Mouse (Mus musculus) embryonic facial prominence, embryonic 15.5 days (tissue): Measurements from ENCODE around the gene Timm29. TPM values are rescaled to one million over a fixed set of nuclear protein-coding genes. Genes with fewer than 3 reads are reported as not detected.

ENCODE experiments used
- ATAC-seq: fragments of 200-750 bp; cut with Nextera tagmentation; 2 replicates; pipeline ENCODE4 v1.8.0; 2017; ENCODE audit warnings: low read depth, moderate TSS enrichment; ENCODE audit not compliant: insufficient number of reproducible peaks, low FRiP score, low TSS enrichment
- H3K27ac ChIP-seq: fragments of 300-500 bp; sonication (generic); replicated peaks from 2 replicates; pipeline ENCODE4 v1.5.1; 2015; ENCODE audit warnings: mild to moderate bottlenecking, inconsistent platforms
- H3K27me3 ChIP-seq: fragments of 300-500 bp; sonication (generic); 2 replicates; pipeline ENCODE4 v1.6.1; 2015; ENCODE audit warnings: inconsistent platforms
- H3K36me3 ChIP-seq: fragments of 300-500 bp; sonication (generic); 2 replicates; pipeline ENCODE4 v1.6.1; 2015; ENCODE audit warnings: mild to moderate bottlenecking, inconsistent platforms
- H3K4me1 ChIP-seq: fragments of 300-500 bp; sonication (generic); 2 replicates; pipeline ENCODE4 v1.6.1; 2015; ENCODE audit warnings: inconsistent platforms
- H3K4me2 ChIP-seq: fragments of 300-500 bp; sonication (generic); replicated peaks from 2 replicates; pipeline ENCODE4 v1.6.1; 2015; ENCODE audit warnings: mild to moderate bottlenecking, inconsistent platforms
- H3K4me3 ChIP-seq: fragments of 300-500 bp; sonication (generic); replicated peaks from 2 replicates; pipeline ENCODE4 v1.5.1; 2015; ENCODE audit warnings: mild to moderate bottlenecking, inconsistent platforms
- H3K9ac ChIP-seq: fragments of 300-500 bp; sonication (generic); 2 replicates; pipeline ENCODE4 v1.6.1; 2015; ENCODE audit warnings: inconsistent platforms
- H3K9me3 ChIP-seq: fragments of 300-500 bp; sonication (generic); replicated peaks from 2 replicates; pipeline ENCODE4 v1.6.1; 2016; ENCODE audit warnings: inconsistent platforms
- WGBS: fragments of 180-500 bp; shearing (Covaris S2); methylation state at CpG from one replicate; pipeline ENCODE4 v1.1.7; 2015; 5-methylcytosine and 5-hydroxymethylcytosine counted together
- polyA plus RNA-seq: library from polyadenylated mRNA; unstranded; fragments of >200 nt; fragmentation: Nextera tagmentation; extraction: Ambion mirVana; gene quantifications from 2 replicates; pipeline ENCODE4 v1.2.1, GENCODE M21; 2015

Timm29 gene
- polyA plus RNA-seq, 1 experiment from 2014 or later: 34.6 TPM

- 0 out of 2 replicates have a peak, but pooled peaks cover 4% of the 10 kb centered on the region for H3K4me1 ChIP-seq
- no peak overlapping the region for H3K9ac ChIP-seq
- H3K4me3 ChIP-seq: no peak overlapping the region
- 86% methylated on average over 4 of the region's 4 CpGs for WGBS
- no peak overlapping the region for H3K27ac ChIP-seq
- H3K36me3 ChIP-seq: peaks cover 19% of the 10 kb centered on the region; the same call in 1 of the 2 replicates
- no peaks in the 10 kb centered on the region for H3K9me3 ChIP-seq
- H3K27me3 ChIP-seq: no peaks in the 10 kb centered on the region
- no peak overlapping the region for H3K4me2 ChIP-seq
- ATAC-seq: no peak
Observed at GRCm38 (mm10) chr9:21558366-21558765, 34.2 kb upstream of the Timm29 start.

DNA sequence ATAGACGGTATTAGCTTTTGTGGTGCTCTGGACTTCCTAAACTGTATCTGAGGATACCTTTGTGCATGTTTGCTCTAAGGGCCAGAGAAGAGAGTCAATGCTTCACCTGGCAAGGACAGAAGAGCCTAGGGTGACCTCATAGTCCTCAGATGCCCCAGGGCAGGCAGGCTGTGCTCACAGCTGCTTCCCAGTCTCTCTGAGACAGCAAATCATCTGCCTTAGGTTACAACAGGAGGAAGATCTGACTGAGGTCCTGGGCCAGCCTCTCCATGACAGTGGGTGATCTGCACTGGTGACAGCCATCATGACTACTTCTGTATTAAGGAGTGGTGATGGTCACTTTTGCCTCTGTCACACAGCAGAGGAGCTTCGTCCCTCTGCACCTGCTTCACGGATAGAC is 33.4 kb upstream of the Timm29 start:
- no peak for ATAC-seq
- peaks cover 13% of the 10 kb centered on the region; the same call in 1 of the 2 replicates for H3K36me3 ChIP-seq
- H3K9me3 ChIP-seq: no peaks in the 10 kb centered on the region
- WGBS: 94% methylated on average over 3 of the region's 3 CpGs
- no peak overlapping the region for H3K4me2 ChIP-seq
- 0 out of 2 replicates have a peak, but pooled peaks cover 4% of the 10 kb centered on the region for H3K4me1 ChIP-seq
- no peaks in the 10 kb centered on the region for H3K27me3 ChIP-seq
- H3K9ac ChIP-seq: no peak overlapping the region
- no peak overlapping the region for H3K4me3 ChIP-seq
- no peak overlapping the region for H3K27ac ChIP-seq

GRCm38 (mm10) chr9:21564420-21564819 is 28.1 kb upstream of the Timm29 start:
- 71% methylated on average over 1 of the region's 1 CpGs for WGBS

DNA sequence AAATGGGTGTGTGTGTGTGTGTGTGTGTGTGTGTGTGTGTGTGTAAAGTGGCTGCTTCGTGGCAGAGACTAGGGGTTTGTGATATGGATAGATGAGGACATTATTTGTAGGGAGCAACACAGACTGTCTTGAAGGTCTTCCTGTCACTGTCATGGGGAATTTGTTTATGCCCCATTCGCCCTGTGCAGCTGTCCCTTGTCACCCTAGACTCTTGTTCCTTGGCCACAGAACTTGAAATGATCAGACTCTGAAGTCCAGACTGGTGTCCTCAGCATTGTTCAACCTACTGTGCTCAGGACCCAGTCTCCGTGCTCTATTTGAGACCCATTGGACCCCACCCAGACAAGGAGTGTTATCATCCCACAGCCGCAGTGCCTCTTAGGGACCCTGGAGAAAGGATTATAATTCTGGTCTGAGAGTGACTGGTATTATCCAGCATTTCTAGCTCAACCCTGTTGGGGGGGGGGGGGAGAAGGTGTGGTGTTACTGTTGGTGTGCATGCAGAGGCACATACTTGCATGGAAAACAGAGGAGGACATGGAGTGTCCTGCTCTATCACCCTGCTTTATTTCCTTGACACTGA is 27.4 kb upstream of the Timm29 start:
- Histone ChIP-seq H3K4me2 (no peak overlapping the region), H3K36me3 (peaks cover 13% of the 10 kb centered on the region; the same call in 1 of the 2 replicates), H3K4me3 (no peak overlapping the region), H3K27ac (no peak overlapping the region), H3K9me3 (no peaks in the 10 kb centered on the region), H3K27me3 (no peaks in the 10 kb centered on the region), H3K4me1 (no peaks in the 10 kb centered on the region), H3K9ac (no peak overlapping the region)
- no peak for ATAC-seq
- 83% methylated on average over 4 of the region's 4 CpGs for WGBS

More at GRCm38 (mm10) chr9:21564420-21564819, 28.1 kb upstream of the Timm29 start:
- H3K4me3 ChIP-seq: no peak overlapping the region
- H3K9ac ChIP-seq: no peak overlapping the region
- no peak overlapping the region for H3K4me2 ChIP-seq
- no peak for ATAC-seq
- H3K36me3 ChIP-seq: peaks cover 7% of the 10 kb centered on the region; the same call in 1 of the 2 replicates
- H3K27ac ChIP-seq: no peak overlapping the region
- H3K27me3 ChIP-seq: no peaks in the 10 kb centered on the region
- H3K9me3 ChIP-seq: no peaks in the 10 kb centered on the region
- H3K4me1 ChIP-seq: no peaks in the 10 kb centered on the region

- Histone ChIP-seq H3K4me1 (no peaks in the 10 kb centered on the region), H3K9me3 (no peaks in the 10 kb centered on the region), H3K4me2 (no peak overlapping the region), H3K27me3 (no peaks in the 10 kb centered on the region), H3K36me3 (peaks cover 28% of the 10 kb centered on the region), H3K9ac (no peak overlapping the region), H3K4me3 (no peak overlapping the region), H3K27ac (no peak overlapping the region)
- WGBS: 85% methylated on average over 1 of the region's 1 CpGs
- no peak for ATAC-seq
Observed at GRCm38 (mm10) chr9:21566538-21566937, 26.0 kb upstream of the Timm29 start.

DNA sequence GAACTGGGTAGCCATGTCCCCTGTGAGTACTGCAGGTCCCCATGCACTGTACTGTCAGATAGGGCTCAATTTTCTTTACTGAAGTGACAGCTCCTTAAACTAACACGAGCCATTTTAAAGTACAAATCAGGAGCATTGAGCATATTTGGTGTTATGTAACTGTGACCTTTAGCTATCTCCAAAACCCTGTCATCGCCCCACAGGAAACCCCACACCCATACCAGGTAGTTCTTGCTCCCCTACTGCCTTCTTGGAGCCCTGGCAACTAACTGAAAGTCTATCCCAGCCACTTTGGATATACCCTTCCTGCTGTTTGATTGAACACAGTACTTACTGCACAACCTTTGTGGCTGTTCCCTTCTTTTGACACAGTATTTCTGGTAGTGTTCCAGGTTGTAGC is 25.5 kb upstream of the Timm29 start:
- H3K27me3 ChIP-seq: no peaks in the 10 kb centered on the region
- 85% methylated on average over 2 of the region's 2 CpGs for WGBS
- H3K9ac ChIP-seq: no peak overlapping the region
- no peak overlapping the region for H3K4me2 ChIP-seq
- no peak overlapping the region for H3K4me3 ChIP-seq
- H3K4me1 ChIP-seq: no peaks in the 10 kb centered on the region
- no peak for ATAC-seq
- H3K36me3 ChIP-seq: peaks cover 33% of the 10 kb centered on the region
- no peak overlapping the region for H3K27ac ChIP-seq
- H3K9me3 ChIP-seq: no peaks in the 10 kb centered on the region

- no peak overlapping the region for H3K27ac ChIP-seq
- no peak overlapping the region for H3K4me2 ChIP-seq
- H3K9me3 ChIP-seq: no peaks in the 10 kb centered on the region
- peaks cover 45% of the 10 kb centered on the region for H3K36me3 ChIP-seq
- WGBS: 85% methylated on average over 8 of the region's 8 CpGs
- no peak overlapping the region for H3K9ac ChIP-seq
- ATAC-seq: no peak
- H3K27me3 ChIP-seq: no peaks in the 10 kb centered on the region
- H3K4me1 ChIP-seq: no peaks in the 10 kb centered on the region
- no peak overlapping the region for H3K4me3 ChIP-seq
Observed at GRCm38 (mm10) chr9:21568657-21569255, 23.8 kb upstream of the Timm29 start.

DNA sequence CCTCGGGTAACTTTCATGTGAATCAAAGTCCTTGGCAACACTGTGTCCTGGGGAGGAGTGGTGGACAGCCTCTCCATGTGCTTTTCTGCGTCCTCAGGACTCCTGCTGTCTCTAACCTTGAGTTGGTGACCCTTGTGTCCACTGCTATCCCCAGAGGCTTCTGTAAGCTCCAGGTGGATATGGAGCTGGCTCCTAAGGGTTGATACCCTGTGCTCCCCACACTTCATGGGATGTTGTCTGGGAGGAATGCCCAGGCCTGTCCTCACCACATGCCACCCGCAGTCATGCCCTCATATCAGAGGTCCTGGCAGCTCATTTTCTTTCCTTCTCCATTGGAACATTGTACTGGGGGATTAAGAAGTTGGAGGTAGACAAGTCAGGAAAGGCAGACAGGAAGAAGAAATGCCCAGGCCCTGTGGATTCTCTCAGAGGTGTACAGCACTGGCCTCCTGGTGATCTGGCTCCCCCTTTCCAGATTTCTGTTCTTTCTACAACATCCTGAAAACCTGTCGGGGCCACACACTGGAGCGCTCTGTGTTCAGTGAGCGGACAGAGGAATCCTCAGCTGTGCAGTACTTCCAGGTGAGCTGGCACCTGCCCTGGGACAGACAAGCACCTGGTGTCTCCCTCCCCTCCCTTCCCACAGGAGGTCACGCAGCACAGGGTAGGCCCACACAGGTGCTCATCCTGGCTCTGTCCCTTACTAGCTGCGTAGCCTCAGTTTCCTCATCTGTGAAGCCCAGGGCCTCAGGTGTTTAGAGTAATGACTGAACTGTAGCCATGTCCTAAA is 18.3 kb upstream of the Timm29 start:
- peaks cover 94% of the 10 kb centered on the region for H3K36me3 ChIP-seq
- H3K4me2 ChIP-seq: no peak overlapping the region
- H3K27ac ChIP-seq: no peak overlapping the region
- no peak overlapping the region for H3K9ac ChIP-seq
- H3K4me1 ChIP-seq: no peaks in the 10 kb centered on the region
- H3K9me3 ChIP-seq: no peaks in the 10 kb centered on the region
- WGBS: 91% methylated on average over 8 of the region's 8 CpGs
- no peaks in the 10 kb centered on the region for H3K27me3 ChIP-seq
- ATAC-seq: 0 out of 2 replicates have a peak, but pooled peaks have one; percentile 59
- H3K4me3 ChIP-seq: no peak overlapping the region

DNA sequence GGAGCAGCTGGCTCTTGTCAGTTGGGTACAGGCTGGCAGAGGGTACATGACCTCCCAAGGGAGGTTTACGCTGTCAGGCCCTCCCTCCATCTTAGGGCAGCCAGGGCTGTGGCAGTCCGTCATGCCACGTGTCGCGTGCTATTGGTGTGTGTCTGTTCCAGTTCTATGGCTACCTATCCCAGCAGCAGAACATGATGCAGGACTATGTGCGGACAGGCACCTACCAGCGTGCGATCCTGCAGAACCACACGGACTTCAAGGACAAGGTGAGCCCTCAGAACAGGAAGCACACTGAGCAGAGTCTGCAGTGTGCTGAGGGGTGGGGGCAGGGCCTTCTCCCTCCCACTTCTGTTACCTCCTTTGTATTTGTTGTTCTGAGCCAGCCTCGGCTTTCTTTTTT is 17.3 kb upstream of the Timm29 start:
- no peaks in the 10 kb centered on the region for H3K9me3 ChIP-seq
- ATAC-seq: no peak
- no peak overlapping the region for H3K4me2 ChIP-seq
- no peaks in the 10 kb centered on the region for H3K27me3 ChIP-seq
- no peak overlapping the region for H3K9ac ChIP-seq
- 89% methylated on average over 10 of the region's 10 CpGs for WGBS
- H3K27ac ChIP-seq: no peak overlapping the region
- H3K36me3 ChIP-seq: peaks cover 95% of the 10 kb centered on the region
- H3K4me3 ChIP-seq: no peak overlapping the region
- H3K4me1 ChIP-seq: no peaks in the 10 kb centered on the region

GRCm38 (mm10) chr9:21576286-21576685 is 16.2 kb upstream of the Timm29 start:
- Histone ChIP-seq H3K4me1 (no peaks in the 10 kb centered on the region), H3K36me3 (peaks cover 95% of the 10 kb centered on the region), H3K9ac (no peak overlapping the region), H3K4me2 (no peak overlapping the region), H3K4me3 (no peak overlapping the region), H3K9me3 (no peaks in the 10 kb centered on the region), H3K27ac (no peak overlapping the region), H3K27me3 (no peaks in the 10 kb centered on the region)
- WGBS: 92% methylated on average over 1 of the region's 1 CpGs
- ATAC-seq: no peak

DNA sequence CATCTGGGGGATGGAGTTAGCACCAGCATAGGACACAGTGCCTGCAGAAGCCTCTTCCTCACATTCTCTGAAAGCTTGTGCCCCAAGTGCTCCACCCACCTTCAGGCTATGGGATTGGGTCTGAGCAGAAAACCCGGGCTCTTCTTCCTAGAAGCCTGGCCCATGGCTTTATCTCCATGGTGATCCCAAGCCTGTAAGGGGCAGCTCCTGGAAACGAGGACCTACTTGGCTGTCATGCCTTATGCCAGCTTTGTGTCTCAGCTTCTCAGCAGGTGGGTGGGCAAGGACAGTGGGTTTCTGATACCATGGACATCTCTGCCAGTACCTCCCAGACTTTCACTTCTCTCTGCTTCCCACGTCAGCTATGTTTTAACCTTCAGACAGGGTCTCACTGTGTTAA is 14.3 kb upstream of the Timm29 start:
- WGBS: 87% methylated on average over 3 of the region's 3 CpGs
- H3K36me3 ChIP-seq: peaks cover 95% of the 10 kb centered on the region
- no peak overlapping the region for H3K4me3 ChIP-seq
- no peaks in the 10 kb centered on the region for H3K27me3 ChIP-seq
- H3K4me2 ChIP-seq: no peak overlapping the region
- H3K9ac ChIP-seq: no peak overlapping the region
- H3K27ac ChIP-seq: no peak overlapping the region
- H3K9me3 ChIP-seq: no peaks in the 10 kb centered on the region
- no peak for ATAC-seq
- no peaks in the 10 kb centered on the region for H3K4me1 ChIP-seq
